Mouse (Mus musculus) lung, postnatal 0 days (tissue): Measurements from ENCODE around the gene Pttg1ip. TPM values are rescaled to one million over a fixed set of nuclear protein-coding genes. Genes with fewer than 3 reads are reported as not detected.

Experiments used
- ATAC-seq: fragments of 200-750 bp; cut with Nextera tagmentation; 2 replicates; pipeline ENCODE4 v1.8.0; 2017; ENCODE audit warnings: moderate library complexity
- DNase-seq: peaks from one replicate; pipeline ENCODE4 v3.0.0-alpha.2; 2016; ENCODE audit warnings: low spot score
- H3K27ac ChIP-seq: fragments of 300-500 bp; sonication (generic); 2 replicates; pipeline ENCODE4 v1.5.1; 2014; ENCODE audit warnings: antibody characterized with exemption, mild to moderate bottlenecking, low read length, mixed read lengths
- H3K27me3 ChIP-seq: fragments of 300-500 bp; sonication (generic); replicated peaks from 2 replicates; pipeline ENCODE4 v1.6.1; 2014; ENCODE audit warnings: low read length, mixed read lengths; ENCODE audit not compliant: insufficient read depth
- H3K36me3 ChIP-seq: fragments of 300-500 bp; sonication (generic); 2 replicates; pipeline ENCODE4 v1.6.1; 2014; ENCODE audit warnings: low read length, mixed read lengths; ENCODE audit not compliant: insufficient read depth
- H3K4me1 ChIP-seq: fragments of 300-500 bp; sonication (generic); 2 replicates; pipeline ENCODE4 v1.6.1; 2014; ENCODE audit warnings: antibody characterized with exemption, low read depth, low read length, mixed read lengths; ENCODE audit not compliant: insufficient read depth
- H3K4me2 ChIP-seq: fragments of 300-500 bp; sonication (generic); replicated peaks from 2 replicates; pipeline ENCODE4 v1.6.1; 2014; ENCODE audit warnings: low read depth, mild to moderate bottlenecking, low read length, moderate library complexity, mixed read lengths
- H3K4me3 ChIP-seq: fragments of 300-500 bp; sonication (generic); 2 replicates; pipeline ENCODE4 v1.5.1; 2014; ENCODE audit warnings: low read depth, low read length
- H3K9ac ChIP-seq: fragments of 300-500 bp; sonication (generic); replicated peaks from 2 replicates; pipeline ENCODE4 v1.6.1; 2014; ENCODE audit warnings: low read depth, mild to moderate bottlenecking
- H3K9me3 ChIP-seq: fragments of 300-500 bp; sonication (generic); 2 replicates; pipeline ENCODE4 v1.6.1; 2016; ENCODE audit warnings: low read length, mixed read lengths
- CTCF ChIP-seq: IDR thresholded peaks from 2 replicates; pipeline ENCODE4 v1.5.1; 2016; ENCODE audit warnings: antibody characterized with exemption, mild to moderate bottlenecking
- EP300 ChIP-seq: IDR thresholded peaks from 2 replicates; pipeline ENCODE4 v1.6.1; 2016; ENCODE audit warnings: antibody characterized with exemption, mild to moderate bottlenecking, control low read depth
- WGBS: fragments of 180-500 bp; shearing (Covaris S2); extraction: QIAGEN DNeasy Blood & Tissue Kit; methylation state at CpG from one replicate; pipeline ENCODE4 v1.1.7; 2014; 5-methylcytosine and 5-hydroxymethylcytosine counted together
- polyA plus RNA-seq: library from polyadenylated mRNA; unstranded; fragments of >200 nt; fragmentation: Nextera tagmentation; extraction: Ambion mirVana; gene quantifications from 2 replicates; pipeline ENCODE4 v1.2.1, GENCODE M21; 2015

The Pttg1ip gene
- polyA plus RNA-seq, 1 experiment from 2014 or later = 207 TPM

- DNase-seq (no peak), ATAC-seq (no peak)
- H3K4me2 ChIP-seq = no peak overlapping the region
- H3K9ac ChIP-seq = no peak overlapping the region
- H3K27ac ChIP-seq = no peak overlapping the region
- WGBS = 85% methylated on average over 8 of the region's 8 CpGs
- no peaks in the 10 kb centered on the region for H3K27me3 ChIP-seq
- peaks cover 10% of the 10 kb centered on the region; the same call in 1 of the 2 replicates for H3K36me3 ChIP-seq
- no peaks in the 10 kb centered on the region for H3K9me3 ChIP-seq
- TF ChIP-seq EP300 (no peak), CTCF (no peak)
- peaks cover 19% of the 10 kb centered on the region for H3K4me1 ChIP-seq
- H3K4me3 ChIP-seq = no peak overlapping the region
Measured at GRCm38 (mm10) chr10:77608589-77608988, 27.1 kb downstream of the Pttg1ip start.

GRCm38 (mm10) chr10:77610221-77610961 lies 28.9 kb downstream of the Pttg1ip start:
- Histone ChIP-seq H3K4me1 (peaks cover 19% of the 10 kb centered on the region), H3K27ac (no peak overlapping the region), H3K4me3 (no peak overlapping the region), H3K9me3 (no peaks in the 10 kb centered on the region), H3K9ac (no peak overlapping the region), H3K36me3 (peaks cover 15% of the 10 kb centered on the region; the same call in 1 of the 2 replicates), H3K27me3 (no peaks in the 10 kb centered on the region), H3K4me2 (no peak overlapping the region)
- ATAC-seq (no peak), DNase-seq (no peak)
- WGBS = 86% methylated on average over 8 of the region's 8 CpGs
- no peak for TF ChIP-seq EP300
- TF ChIP-seq CTCF = no peak

- ATAC-seq (peak; percentile 89), DNase-seq (peak; percentile 92)
- Histone ChIP-seq H3K36me3 (peaks cover 27% of the 10 kb centered on the region), H3K27me3 (no peaks in the 10 kb centered on the region), H3K9me3 (no peaks in the 10 kb centered on the region), H3K27ac (peak overlapping the region; percentile 90), H3K9ac (0 out of 2 replicates have a peak overlapping the region, but pooled peaks have one; percentile 5), H3K4me3 (no peak overlapping the region), H3K4me2 (no peak overlapping the region), H3K4me1 (peaks cover 6% of the 10 kb centered on the region; the same call in 1 of the 2 replicates)
- 40% methylated on average over 3 of the region's 3 CpGs for WGBS
- TF ChIP-seq CTCF = no peak
- TF ChIP-seq EP300 = peak; percentile 83
Measured at GRCm38 (mm10) chr10:77613409-77613808, 31.9 kb downstream of the Pttg1ip start.

- Histone ChIP-seq H3K27me3 (no peaks in the 10 kb centered on the region), H3K4me3 (no peak overlapping the region), H3K4me1 (peaks cover 6% of the 10 kb centered on the region; the same call in 1 of the 2 replicates), H3K9ac (no peak overlapping the region), H3K27ac (no peak overlapping the region), H3K36me3 (peaks cover 27% of the 10 kb centered on the region), H3K4me2 (no peak overlapping the region), H3K9me3 (no peaks in the 10 kb centered on the region)
- 87% methylated on average over 8 of the region's 8 CpGs for WGBS
- ATAC-seq = no peak
- no peak for DNase-seq
- no peak for TF ChIP-seq EP300
- TF ChIP-seq CTCF = no peak
Measured at GRCm38 (mm10) chr10:77615647-77616046, 34.1 kb downstream of the Pttg1ip start.

GRCm38 (mm10) chr10:77616166-77616565 lies 34.6 kb downstream of the Pttg1ip start:
- DNase-seq (no peak), ATAC-seq (no peak)
- Histone ChIP-seq H3K4me2 (no peak overlapping the region), H3K9ac (no peak overlapping the region), H3K27me3 (no peaks in the 10 kb centered on the region), H3K27ac (no peak overlapping the region), H3K9me3 (no peaks in the 10 kb centered on the region), H3K4me3 (no peak overlapping the region), H3K4me1 (peaks cover 6% of the 10 kb centered on the region; the same call in 1 of the 2 replicates), H3K36me3 (peaks cover 22% of the 10 kb centered on the region)
- TF ChIP-seq EP300 (no peak), CTCF (0 out of 2 replicates have a peak, but pooled peaks have one; percentile 12)
- 94% methylated on average over 9 of the region's 9 CpGs for WGBS

- H3K9me3 ChIP-seq = no peaks in the 10 kb centered on the region
- H3K4me3 ChIP-seq = no peak overlapping the region
- H3K36me3 ChIP-seq = peaks cover 19% of the 10 kb centered on the region
- H3K27ac ChIP-seq = no peak overlapping the region
- no peaks in the 10 kb centered on the region for H3K27me3 ChIP-seq
- WGBS = 90% methylated on average over 7 of the region's 7 CpGs
- DNase-seq (no peak), ATAC-seq (no peak)
- peaks cover 12% of the 10 kb centered on the region; the same call in 1 of the 2 replicates for H3K4me1 ChIP-seq
- TF ChIP-seq EP300 (no peak), CTCF (no peak)
- no peak overlapping the region for H3K9ac ChIP-seq
- H3K4me2 ChIP-seq = no peak overlapping the region
Measured at GRCm38 (mm10) chr10:77616926-77617325, 35.4 kb downstream of the Pttg1ip start.
